Mouse (Mus musculus): Measurements from ENCODE around the gene Clcf1.

DNA sequence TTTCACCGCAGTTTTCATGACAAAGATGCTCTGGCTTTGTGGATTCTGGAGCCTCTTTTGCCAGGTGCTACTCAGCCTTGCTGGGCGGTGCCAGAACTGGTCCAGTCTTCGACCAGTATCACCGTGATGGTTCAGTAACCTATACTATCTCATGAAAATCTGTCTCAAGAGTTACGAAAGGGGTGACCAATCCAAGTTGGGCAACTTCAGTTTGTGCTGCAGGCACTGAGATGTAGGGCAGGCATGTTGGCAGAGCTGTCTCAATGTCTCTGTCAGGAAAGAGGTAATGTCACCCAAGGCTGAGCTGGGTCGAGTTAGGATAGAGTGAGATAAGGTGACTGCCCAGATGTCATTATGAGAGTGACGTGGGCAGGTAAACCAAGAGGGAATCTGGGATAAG, 33.6 kb upstream of the Clcf1 start:
- TF ChIP-seq TAL1 (IDR thresholded peaks at IDR 0.05; ENCODE audit: low read length) (no peak), USF1 (IDR thresholded peaks at IDR 0.05; ENCODE audit: low read depth, low read length) (no peak), SIN3A (IDR thresholded peaks at IDR 0.05; ENCODE audit: low read length) (no peak), POLR2A (IDR thresholded peaks at IDR 0.05; ENCODE audit: control insufficient read depth in 1 of 2, insufficient read depth in 1 of 2, low read depth in 1 of 2, low read length in 2 of 2, poor library complexity in 1 of 2) (no peak), ZNF384 (IDR thresholded peaks at IDR 0.05; ENCODE audit: low read depth, low read length) (no peak), HCFC1 (IDR thresholded peaks at IDR 0.05; ENCODE audit: low read depth, low read length) (no peak), ZC3H11A (IDR thresholded peaks at IDR 0.05; ENCODE audit: low read depth, low read length) (no peak), CHD2 (IDR thresholded peaks at IDR 0.05; ENCODE audit: low read length) (no peak), BHLHE40 (IDR thresholded peaks at IDR 0.05; ENCODE audit: borderline replicate concordance, low read depth, low read length) (no peak), CTCF (IDR thresholded peaks at IDR 0.05 in 2 of 3, conservative IDR thresholded peaks at IDR 0.05 in 1 of 3; ENCODE audit: control insufficient read depth in 1 of 3, insufficient read depth in 1 of 3, low read depth in 2 of 3, low read length in 3 of 3, poor library complexity in 1 of 3, severe bottlenecking in 1 of 3) (no peak), USF2 (IDR thresholded peaks at IDR 0.05; ENCODE audit: borderline replicate concordance in 1 of 2, insufficient read depth in 1 of 2, low read depth in 1 of 2, low read length in 2 of 2) (no peak), MAZ (IDR thresholded peaks at IDR 0.05; ENCODE audit: low read depth, low read length) (no peak), MAX (IDR thresholded peaks at IDR 0.05; ENCODE audit: low read length) (no peak), MYC (IDR thresholded peaks at IDR 0.05; ENCODE audit: low read depth, low read length) (no peak)

Measured in MEL (cell line).